Mouse (Mus musculus) testis, adult 2 months (tissue): ENCODE data around the gene Esyt3. TPM values are rescaled to one million over a fixed set of nuclear protein-coding genes. Genes with fewer than 3 reads are reported as not detected.

ENCODE experiments used
- H3K27ac ChIP-seq: fragments of 200-500 bp; 2 replicates; pipeline ENCODE4 v1.5.1; 2012; ENCODE audit warnings: low read depth, low read length; ENCODE audit not compliant: control insufficient read depth, insufficient read depth
- H3K27me3 ChIP-seq: fragments of 200-500 bp; 2 replicates; pipeline ENCODE4 v1.6.1; 2012; ENCODE audit warnings: mild to moderate bottlenecking, low read length, moderate library complexity; ENCODE audit not compliant: control insufficient read depth, insufficient read depth
- H3K36me3 ChIP-seq: fragments of 200-500 bp; 2 replicates; pipeline ENCODE4 v1.6.1; 2012; ENCODE audit warnings: mild to moderate bottlenecking, low read length; ENCODE audit not compliant: control insufficient read depth, insufficient read depth
- H3K4me1 ChIP-seq: fragments of 200-500 bp; 2 replicates; pipeline ENCODE4 v1.6.1; 2012; ENCODE audit warnings: low read length; ENCODE audit not compliant: control insufficient read depth, insufficient read depth
- H3K4me3 ChIP-seq: fragments of 200-500 bp; 2 replicates; pipeline ENCODE4 v1.5.1; 2012; ENCODE audit warnings: low read depth, mild to moderate bottlenecking, low read length, moderate library complexity, mixed read lengths; ENCODE audit not compliant: control insufficient read depth
- CTCF ChIP-seq: fragments of 200-500 bp; IDR thresholded peaks from 2 replicates; pipeline ENCODE4 v1.5.1; 2012; ENCODE audit warnings: low read depth, mild to moderate bottlenecking, inconsistent platforms, low read length, moderate library complexity; ENCODE audit not compliant: control insufficient read depth, insufficient read depth, insufficient replicate concordance
- POLR2A ChIP-seq: fragments of 200-500 bp; IDR thresholded peaks from 2 replicates; pipeline ENCODE4 v1.6.1; 2012; ENCODE audit warnings: low read depth, mild to moderate bottlenecking, inconsistent platforms, low read length, moderate library complexity; ENCODE audit not compliant: control insufficient read depth
- polyA plus RNA-seq: library from polyadenylated mRNA; depleted of rRNA; stranded (reverse); fragments of >200 nt; gene quantifications from 2 replicates; pipeline ENCODE4 v1.2.3, GENCODE M21; 2012

Gene Esyt3
- polyA plus RNA-seq, 1 experiment, result 61.3 TPM

GRCm38 (mm10) chr9:99353390-99353789, 5.0 kb downstream of the Esyt3 start:
- H3K4me3 ChIP-seq, result no peak overlapping the region
- no peak overlapping the region for H3K27ac ChIP-seq
- peaks cover 1% of the 10 kb centered on the region; the same call in 1 of the 2 replicates for H3K27me3 ChIP-seq
- peaks cover 11% of the 10 kb centered on the region for H3K4me1 ChIP-seq
- H3K36me3 ChIP-seq, result no peaks in the 10 kb centered on the region
- no peak for TF ChIP-seq CTCF
- TF ChIP-seq POLR2A, result no peak

- Histone ChIP-seq H3K27ac (no peak overlapping the region), H3K4me3 (no peak overlapping the region), H3K27me3 (no peaks in the 10 kb centered on the region), H3K36me3 (no peaks in the 10 kb centered on the region), H3K4me1 (peaks cover 8% of the 10 kb centered on the region)
- TF ChIP-seq POLR2A (no peak), CTCF (no peak)
Measured at GRCm38 (mm10) chr9:99352964-99353363, 5.4 kb downstream of the Esyt3 start.

GRCm38 (mm10) chr9:99345351-99345792, 13.0 kb downstream of the Esyt3 start:
- H3K4me1 ChIP-seq, result no peaks in the 10 kb centered on the region
- H3K27me3 ChIP-seq, result no peaks in the 10 kb centered on the region
- no peak overlapping the region for H3K4me3 ChIP-seq

GRCm38 (mm10) chr9:99341600-99341999, 16.8 kb downstream of the Esyt3 start:
- no peak overlapping the region for H3K27ac ChIP-seq
- TF ChIP-seq CTCF (no peak), POLR2A (no peak)

More at GRCm38 (mm10) chr9:99345351-99345792, 13.0 kb downstream of the Esyt3 start:
- H3K27ac ChIP-seq, result no peak overlapping the region
- H3K36me3 ChIP-seq, result no peaks in the 10 kb centered on the region
- no peak for TF ChIP-seq POLR2A
- no peak for TF ChIP-seq CTCF

GRCm38 (mm10) chr9:99340126-99340525, 18.2 kb downstream of the Esyt3 start:
- Histone ChIP-seq H3K27ac (no peak overlapping the region), H3K4me1 (peaks cover 2% of the 10 kb centered on the region; the same call in 1 of the 2 replicates), H3K36me3 (no peaks in the 10 kb centered on the region), H3K27me3 (no peaks in the 10 kb centered on the region), H3K4me3 (no peak overlapping the region)
- TF ChIP-seq POLR2A (no peak), CTCF (no peak)

More at GRCm38 (mm10) chr9:99341600-99341999, 16.8 kb downstream of the Esyt3 start:
- Histone ChIP-seq H3K27me3 (no peaks in the 10 kb centered on the region), H3K4me1 (no peaks in the 10 kb centered on the region), H3K36me3 (no peaks in the 10 kb centered on the region), H3K4me3 (no peak overlapping the region)

GRCm38 (mm10) chr9:99339182-99339581, 19.2 kb downstream of the Esyt3 start:
- H3K4me3 ChIP-seq, result no peak overlapping the region
- TF ChIP-seq CTCF (no peak), POLR2A (no peak)
- H3K27ac ChIP-seq, result no peak overlapping the region
- H3K27me3 ChIP-seq, result no peaks in the 10 kb centered on the region
- no peaks in the 10 kb centered on the region for H3K36me3 ChIP-seq
- peaks cover 2% of the 10 kb centered on the region; the same call in 1 of the 2 replicates for H3K4me1 ChIP-seq

- no peaks in the 10 kb centered on the region for H3K27me3 ChIP-seq
- peaks cover 2% of the 10 kb centered on the region; the same call in 1 of the 2 replicates for H3K4me1 ChIP-seq
- no peaks in the 10 kb centered on the region for H3K36me3 ChIP-seq
- H3K4me3 ChIP-seq, result no peak overlapping the region
- TF ChIP-seq POLR2A (no peak), CTCF (no peak)
- no peak overlapping the region for H3K27ac ChIP-seq
Measured at GRCm38 (mm10) chr9:99338293-99338692, 20.1 kb downstream of the Esyt3 start.
